Mouse (Mus musculus): ENCODE data around the gene Pbld1. TPM values are rescaled to one million over a fixed set of nuclear protein-coding genes. Genes with fewer than 3 reads are reported as not detected.

The Pbld1 gene
- polyA plus RNA-seq, 1 experiment from 2014 or later: 1.3 TPM

Other genes with a start within 250 kb of the Pbld1 start
- 30.8 and 32.0 TPM in 2 replicates for gene Tet1, start 151.2 kb upstream of the Pbld1 start, polyA plus RNA-seq (2015; fragmentation: Nextera tagmentation; extraction: Ambion mirVana)
- gene Slc25a16, start 139.5 kb upstream of the Pbld1 start, polyA plus RNA-seq (2015; fragmentation: Nextera tagmentation; extraction: Ambion mirVana): 10.9 and 12.0 TPM in 2 replicates
- 17.3 and 20.2 TPM in 2 replicates for gene Dna2, start 113.1 kb upstream of the Pbld1 start, polyA plus RNA-seq (2015; fragmentation: Nextera tagmentation; extraction: Ambion mirVana)
- gene Rufy2, start 79.9 kb upstream of the Pbld1 start, polyA plus RNA-seq (2015; fragmentation: Nextera tagmentation; extraction: Ambion mirVana): 33.7 and 34.8 TPM in 2 replicates
- 137 and 140 TPM in 2 replicates for gene Hnrnph3, start 35.9 kb upstream of the Pbld1 start, polyA plus RNA-seq (2015; fragmentation: Nextera tagmentation; extraction: Ambion mirVana)
- gene Pbld2, start 35.8 kb upstream of the Pbld1 start, polyA plus RNA-seq (2015; fragmentation: Nextera tagmentation; extraction: Ambion mirVana): 0.56 and 0.98 TPM in 2 replicates
- gene Atoh7, start 39.5 kb downstream of the Pbld1 start, polyA plus RNA-seq (2015; fragmentation: Nextera tagmentation; extraction: Ambion mirVana): 0.09 and 0.18 TPM in 2 replicates
- gene Mypn, start 143.8 kb downstream of the Pbld1 start, polyA plus RNA-seq (2015; fragmentation: Nextera tagmentation; extraction: Ambion mirVana): 2.6 TPM in 2 replicates
- 37.8 and 38.7 TPM in 2 replicates for gene Herc4, start 183.6 kb downstream of the Pbld1 start, polyA plus RNA-seq (2015; fragmentation: Nextera tagmentation; extraction: Ambion mirVana)

Measured in limb, embryonic 13.5 days (tissue).